In the genomic region with DNA sequence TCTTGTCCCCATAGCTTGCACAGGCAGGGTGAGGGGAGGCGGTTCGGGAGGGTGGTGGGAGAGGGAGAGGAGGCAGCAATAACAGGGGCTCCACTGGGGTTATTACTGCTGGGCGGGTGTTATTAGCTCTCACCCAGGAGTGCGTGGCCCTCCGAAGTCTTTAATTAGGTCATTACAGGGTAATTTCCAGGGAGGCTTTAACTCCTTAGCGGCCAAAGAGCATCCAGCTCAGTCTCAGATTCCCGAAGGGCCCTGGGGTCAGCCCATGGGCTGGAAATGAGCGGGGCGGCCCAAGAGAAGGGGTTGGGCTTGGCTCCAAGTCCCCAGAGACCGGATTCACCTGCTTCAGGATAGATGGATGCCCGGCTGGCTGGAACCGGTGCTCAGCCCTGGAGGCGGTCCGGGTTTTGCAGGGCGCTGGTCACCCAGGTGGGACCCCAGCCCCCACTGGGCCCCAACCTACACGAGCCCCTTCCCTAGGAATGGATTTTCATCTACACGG, we compare ENCODE assay signal across 9 mouse cellular contexts. TPM values are rescaled to one million over a fixed set of nuclear protein-coding genes. Genes with fewer than 3 reads are reported as not detected.
DNase-seq lines count a peak whose midpoint lies in the region; ATAC-seq and TF ChIP-seq lines count a peak whose summit lies in the region.
"Had no signal": no experiment of that assay in that cellular context is flagged by ENCODE, and none has a peak within 500 bp of the region (broad histone marks: within the 10 kb centered on the region; RNA-seq: fewer than 3 reads in every experiment).

No protein-coding gene starts in this region.

- no peak for TF ChIP-seq CTCF in gastrocnemius, adult 2 months (IDR thresholded peaks at IDR 0.05)
- no peak for TF ChIP-seq CTCF in forebrain, postnatal 0 days (IDR thresholded peaks at IDR 0.05; ENCODE audit: low read depth)
- no peak for TF ChIP-seq CTCF in liver, postnatal 0 days (IDR thresholded peaks at IDR 0.05; ENCODE audit: low read depth)

- H3K4me1 ChIP-seq in forebrain, postnatal 0 days (ENCODE audit: insufficient read depth), result peaks cover 18% of the 10 kb centered on the region
- H3K4me1 ChIP-seq in liver, postnatal 0 days (ENCODE audit: insufficient read depth), result peaks cover 3% of the 10 kb centered on the region; the same call in 1 of the 2 replicates

- DNase-seq in gastrocnemius, adult 2 months, result no peak
- DNase-seq in gastrocnemius, postnatal 25 days, result no peak
- peak; percentile 53 for DNase-seq in ZHBTc4 (ENCODE audit: low read depth, low spot score)
- peak; percentile 33 for DNase-seq in forebrain, postnatal 0 days
- DNase-seq in liver, postnatal 0 days, result no peak
- no peak for DNase-seq in layer of hippocampus, postnatal 10 days (ENCODE audit: low spot score in 2 of 2)
- no peak for DNase-seq in spleen, adult 18-20 months

- peak; percentile 8 for ATAC-seq in forebrain, postnatal 0 days
- no peak for ATAC-seq in liver, postnatal 0 days
- ATAC-seq in monocyte, adult 5-6 weeks (replicated peaks; ENCODE audit: insufficient number of reproducible peaks, low FRiP score, low TSS enrichment, poor library complexity, severe bottlenecking), result no peak

- peaks cover 6% of the 10 kb centered on the region for H3K27me3 ChIP-seq in forebrain, postnatal 0 days (ENCODE audit: insufficient read depth, low read length)
- H3K27me3 ChIP-seq in liver, postnatal 0 days (ENCODE audit: insufficient read depth, low read length), result peaks cover 54% of the 10 kb centered on the region

- peak overlapping the region; percentile 64 for H3K9ac ChIP-seq in forebrain, postnatal 0 days
- H3K9ac ChIP-seq in liver, postnatal 0 days (replicated peaks), result no peak overlapping the region

- peak overlapping the region; percentile 81 for H3K4me2 ChIP-seq in forebrain, postnatal 0 days (ENCODE audit: low read depth)
- H3K4me2 ChIP-seq in liver, postnatal 0 days (ENCODE audit: low read depth, low read length), result peak overlapping the region; percentile 50; the same call in 1 of the 2 replicates

- no peaks in the 10 kb centered on the region for H3K9me3 ChIP-seq in forebrain, postnatal 0 days (ENCODE audit: low read length)
- H3K9me3 ChIP-seq in liver, postnatal 0 days (ENCODE audit: low read length), result no peaks in the 10 kb centered on the region

- no peaks in the 10 kb centered on the region for H3K36me3 ChIP-seq in forebrain, postnatal 0 days (ENCODE audit: insufficient read depth)
- no peaks in the 10 kb centered on the region for H3K36me3 ChIP-seq in liver, postnatal 0 days (replicated peaks; ENCODE audit: insufficient read depth, low read length)

- peak overlapping the region; percentile 60 for H3K4me3 ChIP-seq in gastrocnemius, adult 2 months
- H3K4me3 ChIP-seq in forebrain, postnatal 0 days (ENCODE audit: low read depth, low read length), result peak overlapping the region; percentile 43
- 0 out of 2 replicates have a peak overlapping the region, but pooled peaks have one; percentile 15 for H3K4me3 ChIP-seq in liver, postnatal 0 days (ENCODE audit: low read depth, low read length)

- TF ChIP-seq EP300 in liver, postnatal 0 days (IDR thresholded peaks at IDR 0.05; ENCODE audit: low read depth), result no peak

- 1% methylated on average over 17 of the region's 17 CpGs for WGBS in forebrain, postnatal 0 days
- WGBS in liver, postnatal 0 days (ENCODE audit: insufficient replicate concordance), result 10% methylated on average over 14 of the region's 17 CpGs

- H3K27ac ChIP-seq in gastrocnemius, adult 2 months, result no peak overlapping the region
- H3K27ac ChIP-seq in forebrain, postnatal 0 days (ENCODE audit: low read depth, low read length), result peak overlapping the region; percentile 74
- H3K27ac ChIP-seq in liver, postnatal 0 days (ENCODE audit: low read depth), result no peak overlapping the region

- intact Hi-C loops in gastrocnemius, adult 2 months (cut with DNase I), result no loop called here

RNA-seq across cellular contexts. Expression of gene Lmx1b, which starts 24.4 kb away (rescaled TPM):
- under 1 TPM; 0.18 to 0.25 TPM for total RNA-seq in gastrocnemius, adult 2 months (2021)
- under 1 TPM; 0.05 to 0.24 TPM for total RNA-seq in gastrocnemius, postnatal 25 days (2021)
- total RNA-seq in forebrain, postnatal 0 days (2014; rRNA removed), result 0.54 and 2.0 TPM in 2 replicates
- polyA plus RNA-seq in forebrain, postnatal 0 days (2015; fragmentation: Nextera tagmentation; extraction: Ambion mirVana), result 0.05 and 0.24 TPM in 2 replicates
- polyA plus RNA-seq in liver, postnatal 0 days (2015; fragmentation: Nextera tagmentation; extraction: Ambion mirVana), result not detected in 2 replicates
- not detected in 3 replicates for total RNA-seq in monocyte, adult 5-6 weeks (2017)
- under 1 TPM in 1 of 2 experiments, not detected in 1; 0.27 TPM for total RNA-seq in layer of hippocampus, postnatal 10 days (2021)
- total RNA-seq: hematopoietic stem cell, adult 5-6 weeks had no signal

Comparison
In these comparisons a context has a peak if more than half of its experiments do, and no peak if none do; other contexts are left out.
1. DNase-seq: peak in ZHBTc4 (single experiment) and forebrain, postnatal 0 days (single experiment); none in gastrocnemius, adult 2 months (single experiment), gastrocnemius, postnatal 25 days (single experiment), liver, postnatal 0 days (single experiment), layer of hippocampus, postnatal 10 days (0 of 2) and spleen, adult 18-20 months (0 of 2).
2. Peak in every context shown above with its lines, with median percentiles within 50 percentile points of each other: H3K4me3 ChIP-seq.